Mouse (Mus musculus) MEL (cell line): ENCODE results near the gene Odc1. TPM values are rescaled to one million over a fixed set of nuclear protein-coding genes. Genes with fewer than 3 reads are reported as not detected.

ENCODE experiments used
- DNase-seq: peaks from one replicate; pipeline ENCODE4 v3.0.0; 2011; ENCODE audit warnings: low read depth, low spot score
- H3K27ac ChIP-seq: 2 replicates; pipeline ENCODE4 v1.5.1; 2012; ENCODE audit warnings: low read depth, mild to moderate bottlenecking, control low read depth, low read length, moderate library complexity; ENCODE audit not compliant: control insufficient read depth
- H3K27me3 ChIP-seq, 2 experiments: fragments of 150-350 bp in 1 of 2; sonication (generic) in 1 of 2; 2 replicates each; pipeline ENCODE4 v1.6.1; 2012; ENCODE audit warnings: low read length in 2 of 2, mild to moderate bottlenecking in 2 of 2, improper control_type of control experiment in 1 of 2, moderate library complexity in 1 of 2; ENCODE audit not compliant: insufficient read depth in 2 of 2, control insufficient read depth in 1 of 2
- H3K36me3 ChIP-seq, 2 experiments: 2 replicates each; pipeline ENCODE4 v1.6.1; 2012 to 2014; ENCODE audit warnings: low read length in 2 of 2, improper control_type of control experiment in 1 of 2, inconsistent platforms in 1 of 2, mild to moderate bottlenecking in 1 of 2; ENCODE audit not compliant: insufficient read depth in 2 of 2, control insufficient read depth in 1 of 2
- H3K4me1 ChIP-seq, 2 experiments: fragments of 150-350 bp in 1 of 2; sonication (generic) in 1 of 2; 2 replicates each; pipeline ENCODE4 v1.6.1; 2012; ENCODE audit warnings: low read length in 2 of 2, improper control_type of control experiment in 1 of 2, mild to moderate bottlenecking in 1 of 2; ENCODE audit not compliant: insufficient read depth in 2 of 2, control insufficient read depth in 1 of 2
- H3K4me3 ChIP-seq, 2 experiments: fragments of 150-350 bp in 1 of 2; sonication (generic) in 1 of 2; 2 replicates each; pipeline ENCODE4 v1.5.1; 2012; ENCODE audit warnings: low read depth in 2 of 2, low read length in 2 of 2, mild to moderate bottlenecking in 2 of 2, moderate library complexity in 2 of 2, control low read depth in 1 of 2, improper control_type of control experiment in 1 of 2; ENCODE audit not compliant: control insufficient read depth in 1 of 2, insufficient read depth in 1 of 2
- H3K79me2 ChIP-seq: 2 replicates; pipeline ENCODE4 v1.6.1; 2012; ENCODE audit warnings: mild to moderate bottlenecking, low read length, moderate library complexity; ENCODE audit not compliant: control insufficient read depth, poor library complexity, insufficient read depth
- H3K9ac ChIP-seq: 2 replicates; pipeline ENCODE4 v1.6.1; 2012; ENCODE audit warnings: low read depth, mild to moderate bottlenecking, control low read depth, low read length, moderate library complexity; ENCODE audit not compliant: control insufficient read depth, poor library complexity, severe bottlenecking
- H3K9me3 ChIP-seq: fragments of 150-350 bp; sonication (generic); replicated peaks from 2 replicates; pipeline ENCODE4 v1.6.1; 2012; ENCODE audit warnings: mild to moderate bottlenecking, low read length, improper control_type of control experiment, moderate library complexity; ENCODE audit not compliant: insufficient read depth
- BHLHE40 ChIP-seq: IDR thresholded peaks from 2 replicates; pipeline ENCODE4 v1.6.1; 2012; ENCODE audit warnings: low read depth, mild to moderate bottlenecking, inconsistent platforms, low read length, improper control_type of control experiment, borderline replicate concordance
- CHD1 ChIP-seq: IDR thresholded peaks from 2 replicates; pipeline ENCODE4 v1.6.1; 2012; ENCODE audit warnings: low read depth, mild to moderate bottlenecking, inconsistent platforms, low read length, improper control_type of control experiment
- CHD2 ChIP-seq: IDR thresholded peaks from 2 replicates; pipeline ENCODE4 v1.6.1; 2011; ENCODE audit warnings: low read length, improper control_type of control experiment
- CTCF ChIP-seq, 3 experiments: IDR thresholded peaks in 2 of 3; conservative IDR thresholded peaks in 1 of 3; 2 replicates each; pipeline ENCODE4 v1.5.1; 2011 to 2012; ENCODE audit warnings: low read length in 3 of 3, low read depth in 2 of 3, mild to moderate bottlenecking in 2 of 3, improper control_type of control experiment in 1 of 3, inconsistent platforms in 1 of 3, mixed read lengths in 1 of 3, moderate library complexity in 1 of 3; ENCODE audit not compliant: control insufficient read depth in 1 of 3, insufficient read depth in 1 of 3, poor library complexity in 1 of 3, severe bottlenecking in 1 of 3
- ETS1 ChIP-seq: IDR thresholded peaks from 2 replicates; pipeline ENCODE4 v1.6.1; 2012; ENCODE audit warnings: low read depth, mild to moderate bottlenecking, inconsistent platforms, low read length, improper control_type of control experiment, moderate library complexity
- GATA1 ChIP-seq: IDR thresholded peaks from 2 replicates; pipeline ENCODE4 v1.6.1; 2011; ENCODE audit warnings: low read depth, low read length, improper control_type of control experiment
- MAFK ChIP-seq: IDR thresholded peaks from 2 replicates; pipeline ENCODE4 v1.6.1; 2011; ENCODE audit warnings: low read depth, mild to moderate bottlenecking, low read length, improper control_type of control experiment, borderline replicate concordance
- MEF2A ChIP-seq: IDR thresholded peaks from 2 replicates; pipeline ENCODE4 v1.6.1; 2014; ENCODE audit warnings: low read depth, mild to moderate bottlenecking, inconsistent platforms, low read length, improper control_type of control experiment; ENCODE audit not compliant: poor library complexity, insufficient replicate concordance, severe bottlenecking; ENCODE audit errors: extremely low read depth
- NRF1 ChIP-seq: IDR thresholded peaks from 2 replicates; pipeline ENCODE4 v1.6.1; 2014; ENCODE audit warnings: low read depth, mild to moderate bottlenecking, inconsistent platforms, low read length, improper control_type of control experiment, moderate library complexity; ENCODE audit not compliant: poor library complexity, insufficient read depth, severe bottlenecking
- SIN3A ChIP-seq: IDR thresholded peaks from 2 replicates; pipeline ENCODE4 v1.6.1; 2012; ENCODE audit warnings: low read length, improper control_type of control experiment, inconsistent platforms
- TAL1 ChIP-seq: IDR thresholded peaks from 2 replicates; pipeline ENCODE4 v1.6.1; 2012; ENCODE audit warnings: mild to moderate bottlenecking, inconsistent platforms, low read length, moderate library complexity, mixed read lengths
- TBP ChIP-seq: IDR thresholded peaks from 2 replicates; pipeline ENCODE4 v1.8.0; 2011; ENCODE audit warnings: low read depth, low read length, improper control_type of control experiment
- USF1 ChIP-seq: IDR thresholded peaks from 2 replicates; pipeline ENCODE4 v1.6.1; 2014; ENCODE audit warnings: low read depth, mild to moderate bottlenecking, inconsistent platforms, low read length, improper control_type of control experiment, moderate library complexity
- USF2 ChIP-seq, 2 experiments: IDR thresholded peaks; 2 replicates each; pipeline ENCODE4 v1.6.1; 2011 to 2012; ENCODE audit warnings: improper control_type of control experiment in 2 of 2, low read length in 2 of 2, borderline replicate concordance in 1 of 2, inconsistent platforms in 1 of 2, low read depth in 1 of 2, mild to moderate bottlenecking in 1 of 2; ENCODE audit not compliant: insufficient read depth in 1 of 2
- ZC3H11A ChIP-seq: IDR thresholded peaks from 2 replicates; pipeline ENCODE4 v1.6.1; 2012; ENCODE audit warnings: low read depth, mild to moderate bottlenecking, inconsistent platforms, low read length, improper control_type of control experiment
- ZKSCAN1 ChIP-seq: IDR thresholded peaks from 2 replicates; pipeline ENCODE4 v1.6.1; 2012; ENCODE audit warnings: low read depth, mild to moderate bottlenecking, inconsistent platforms, low read length, improper control_type of control experiment, moderate library complexity
- ZNF384 ChIP-seq: IDR thresholded peaks from 2 replicates; pipeline ENCODE4 v1.6.1; 2012; ENCODE audit warnings: low read depth, mild to moderate bottlenecking, inconsistent platforms, low read length, improper control_type of control experiment
- polyA plus RNA-seq, 2 experiments: library from polyadenylated mRNA; stranded (reverse) in 1 of 2; unstranded in 1 of 2; fragments of >175 nt in 1 of 2; fragments of >200 nt in 1 of 2; gene quantifications; 2 replicates each; pipeline versions ENCODE4 v1.2.1 to v1.2.4; 2012; ENCODE audit warnings: low replicate concordance in 2 of 2, low read depth in 1 of 2; ENCODE audit not compliant: insufficient read length in 2 of 2, insufficient read depth in 1 of 2, missing spikeins in 1 of 2
- total RNA-seq: library from RNA; depleted of rRNA; stranded (reverse); fragments of 300-350 nt; gene quantifications from 2 replicates; pipeline ENCODE4 v1.2.3, GENCODE M21; 2012

Gene Odc1
- total and polyA plus RNA-seq, 3 experiments = 639 to 720 (median 677) TPM

DNA sequence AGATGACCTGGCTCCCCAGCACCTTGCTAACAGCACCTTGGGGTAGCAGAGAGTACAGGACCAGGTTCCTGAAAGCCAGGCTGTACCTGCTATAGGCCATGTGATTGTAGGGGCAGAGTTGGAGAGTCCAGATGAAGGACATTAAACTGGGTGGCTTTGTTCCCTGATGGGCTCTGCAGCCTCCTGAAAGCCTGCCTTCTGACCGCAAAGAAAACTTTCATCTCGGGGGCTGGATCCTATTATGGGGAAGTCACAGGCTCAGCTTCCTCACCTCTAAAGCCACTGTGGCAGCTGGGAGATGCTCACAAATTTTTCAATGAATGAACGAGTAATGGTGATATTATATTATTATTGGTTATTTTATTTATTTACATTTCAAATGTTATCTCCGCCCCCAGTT, 49.8 kb upstream of the Odc1 start:
- H3K9me3 ChIP-seq = no peaks in the 10 kb centered on the region
- no peaks in the 10 kb centered on the region for H3K27me3 ChIP-seq
- H3K36me3 ChIP-seq = no peaks in the 10 kb centered on the region; a peak in 1 of 4 replicates
- DNase-seq = peak; percentile 20
- H3K4me3 ChIP-seq = no peak overlapping the region
- peak overlapping the region; percentile 32; the same call in 1 of the 2 replicates for H3K9ac ChIP-seq
- no peaks in the 10 kb centered on the region for H3K79me2 ChIP-seq
- no peak for TF ChIP-seq NRF1
- TF ChIP-seq ZNF384 = no peak
- no peak for TF ChIP-seq CHD2
- TF ChIP-seq USF2 (IDR thresholded peaks at IDR 0.05; ENCODE audit: borderline replicate concordance in 1 of 2, insufficient read depth in 1 of 2, low read depth in 1 of 2, low read length in 2 of 2) = no peak
- no peak for TF ChIP-seq GATA1
- no peak for TF ChIP-seq MAFK
- no peak for TF ChIP-seq CTCF (IDR thresholded peaks at IDR 0.05 in 2 of 3, conservative IDR thresholded peaks at IDR 0.05 in 1 of 3; ENCODE audit: control insufficient read depth in 1 of 3, insufficient read depth in 1 of 3, low read depth in 2 of 3, low read length in 3 of 3, poor library complexity in 1 of 3, severe bottlenecking in 1 of 3)
- no peak for TF ChIP-seq CHD1
- TF ChIP-seq USF1 = no peak
- no peak for TF ChIP-seq TAL1
- TF ChIP-seq MEF2A = no peak
- TF ChIP-seq TBP = no peak
- TF ChIP-seq BHLHE40 = no peak
- no peak for TF ChIP-seq ZKSCAN1
- no peak for TF ChIP-seq ZC3H11A
- H3K4me1 ChIP-seq = peaks cover 0 to 7% of the 10 kb centered on the region in 2 experiments; a peak in 2 of 4 replicates
- no peak overlapping the region for H3K27ac ChIP-seq

- no peak for DNase-seq
These were observed 48.6 kb upstream of the Odc1 start for GRCm38 (mm10) chr12:17495858-17496451.

More at GRCm38 (mm10) chr12:17495858-17496451, 48.6 kb upstream of the Odc1 start:
- Histone ChIP-seq H3K79me2 (no peaks in the 10 kb centered on the region), H3K4me3 (no peak overlapping the region), H3K27ac (no peak overlapping the region), H3K9me3 (no peaks in the 10 kb centered on the region), H3K27me3 (no peaks in the 10 kb centered on the region), H3K36me3 (no peaks in the 10 kb centered on the region; a peak in 1 of 4 replicates), H3K9ac (no peak overlapping the region), H3K4me1 (peaks cover 0 to 7% of the 10 kb centered on the region in 2 experiments; a peak in 2 of 4 replicates)
- no peak for TF ChIP-seq SIN3A
- TF ChIP-seq TBP = no peak
- no peak for TF ChIP-seq USF1
- 0 out of 2 replicates have a peak, but pooled peaks have one; percentile 19 for TF ChIP-seq ETS1
- no peak for TF ChIP-seq ZNF384
